Mouse (Mus musculus): ENCODE results near the gene Mib2. TPM values are rescaled to one million over a fixed set of nuclear protein-coding genes. Genes with fewer than 3 reads are reported as not detected.
"Not testable (repeated sequence)": the region's sequence is repeated elsewhere in the genome, so short reads cannot be mapped to it uniquely, and the experiment has no call there.

The Mib2 gene
- polyA plus RNA-seq, 1 experiment from 2014 or later = 12.8 TPM

GRCm38 (mm10) chr4:155696261-155697255 is 27.6 kb upstream of the Mib2 start:
- Histone ChIP-seq H3K9ac (ENCODE audit: low read length) (no peak overlapping the region), H3K9me3 (ENCODE audit: control insufficient read depth, low read length) (no peaks in the 10 kb centered on the region), H3K27me3 (ENCODE audit: control insufficient read depth, insufficient read depth, low read length) (peaks cover 15% of the 10 kb centered on the region), H3K36me3 (ENCODE audit: control insufficient read depth, insufficient read depth, low read length) (no peaks in the 10 kb centered on the region), H3K4me1 (ENCODE audit: control insufficient read depth, insufficient read depth, low read length) (0 out of 2 replicates have a peak, but pooled peaks cover 4% of the 10 kb centered on the region), H3K4me2 (no peak overlapping the region), H3K27ac (ENCODE audit: low read depth, low read length) (no peak overlapping the region), H3K4me3 (ENCODE audit: low read depth, low read length) (no peak overlapping the region)
- ATAC-seq (ENCODE audit: low FRiP score) = no peak
- no peak for DNase-seq (ENCODE audit: low spot score, missing footprints)
- WGBS = 79% methylated on average over 16 of the region's 16 CpGs

GRCm38 (mm10) chr4:155695531-155696062 is 26.6 kb upstream of the Mib2 start:
- H3K4me3 ChIP-seq (ENCODE audit: low read depth, low read length) = no peak overlapping the region
- no peak for ATAC-seq (ENCODE audit: low FRiP score)
- H3K27me3 ChIP-seq (ENCODE audit: control insufficient read depth, insufficient read depth, low read length) = peaks cover 15% of the 10 kb centered on the region
- H3K9ac ChIP-seq (ENCODE audit: low read length) = no peak overlapping the region
- WGBS = 75% methylated on average over 4 of the region's 4 CpGs
- H3K4me1 ChIP-seq (ENCODE audit: control insufficient read depth, insufficient read depth, low read length) = 0 out of 2 replicates have a peak, but pooled peaks cover 4% of the 10 kb centered on the region
- DNase-seq (ENCODE audit: low spot score, missing footprints) = no peak
- H3K36me3 ChIP-seq (ENCODE audit: control insufficient read depth, insufficient read depth, low read length) = no peaks in the 10 kb centered on the region
- no peaks in the 10 kb centered on the region for H3K9me3 ChIP-seq (ENCODE audit: control insufficient read depth, low read length)
- no peak overlapping the region for H3K27ac ChIP-seq (ENCODE audit: low read depth, low read length)
- H3K4me2 ChIP-seq = 0 out of 2 replicates have a peak overlapping the region, but pooled peaks have one; percentile 90

- Histone ChIP-seq H3K27me3 (ENCODE audit: control insufficient read depth, insufficient read depth, low read length) (peaks cover 15% of the 10 kb centered on the region), H3K27ac (ENCODE audit: low read depth, low read length) (no peak overlapping the region), H3K9ac (ENCODE audit: low read length) (peak overlapping the region; percentile 74), H3K9me3 (ENCODE audit: control insufficient read depth, low read length) (no peaks in the 10 kb centered on the region), H3K4me3 (ENCODE audit: low read depth, low read length) (peak overlapping the region; percentile 70), H3K4me1 (ENCODE audit: control insufficient read depth, insufficient read depth, low read length) (0 out of 2 replicates have a peak, but pooled peaks cover 4% of the 10 kb centered on the region), H3K36me3 (ENCODE audit: control insufficient read depth, insufficient read depth, low read length) (no peaks in the 10 kb centered on the region), H3K4me2 (peak overlapping the region; percentile 90)
- ATAC-seq (ENCODE audit: low FRiP score) (peak; percentile 72), DNase-seq (ENCODE audit: low spot score, missing footprints) (peak; percentile 93)
- 1% methylated on average over 89 of the region's 92 CpGs for WGBS
Observed at GRCm38 (mm10) chr4:155694482-155695401, 25.7 kb upstream of the Mib2 start.

- peak within 1 kb of the TSS; percentile 74 for H3K9ac ChIP-seq (ENCODE audit: low read length)
- no peaks in the 10 kb centered on the region for H3K9me3 ChIP-seq (ENCODE audit: control insufficient read depth, low read length)
- peaks cover 15% of the 10 kb centered on the region for H3K27me3 ChIP-seq (ENCODE audit: control insufficient read depth, insufficient read depth, low read length)
- WGBS = 2% methylated on average over 27 of the region's 47 CpGs
- ATAC-seq (ENCODE audit: low FRiP score) (peak; percentile 78), DNase-seq (ENCODE audit: low spot score, missing footprints) (peak; percentile 94)
- H3K4me2 ChIP-seq = peak within 1 kb of the TSS; percentile 90
- H3K27ac ChIP-seq (ENCODE audit: low read depth, low read length) = no peak within 1 kb of the TSS
- H3K4me3 ChIP-seq (ENCODE audit: low read depth, low read length) = peak within 1 kb of the TSS; percentile 70
- H3K4me1 ChIP-seq (ENCODE audit: control insufficient read depth, insufficient read depth, low read length) = 0 out of 2 replicates have a peak, but pooled peaks cover 4% of the 10 kb centered on the region
- no peaks in the 10 kb centered on the region for H3K36me3 ChIP-seq (ENCODE audit: control insufficient read depth, insufficient read depth, low read length)
Observed at GRCm38 (mm10) chr4:155694111-155694481, 25.1 kb upstream of the Mib2 start, which contains the start of gene Fndc10. TSS of gene Fndc10 (plus strand) at chr4:155694342.

- WGBS = 95% methylated on average over 3 of the region's 3 CpGs
- ATAC-seq (ENCODE audit: low FRiP score) = no peak
- 0 out of 2 replicates have a peak, but pooled peaks cover 4% of the 10 kb centered on the region for H3K4me1 ChIP-seq (ENCODE audit: control insufficient read depth, insufficient read depth, low read length)
Observed at GRCm38 (mm10) chr4:155692421-155692820, 23.4 kb upstream of the Mib2 start.

GRCm38 (mm10) chr4:155690571-155691375 is 21.8 kb upstream of the Mib2 start:
- Histone ChIP-seq H3K4me3 (ENCODE audit: low read depth, low read length) (no peak overlapping the region), H3K27me3 (ENCODE audit: control insufficient read depth, insufficient read depth, low read length) (peaks cover 14% of the 10 kb centered on the region), H3K4me2 (no peak overlapping the region), H3K9ac (ENCODE audit: low read length) (no peak overlapping the region), H3K4me1 (ENCODE audit: control insufficient read depth, insufficient read depth, low read length) (0 out of 2 replicates have a peak, but pooled peaks cover 4% of the 10 kb centered on the region), H3K36me3 (ENCODE audit: control insufficient read depth, insufficient read depth, low read length) (no peaks in the 10 kb centered on the region), H3K9me3 (ENCODE audit: control insufficient read depth, low read length) (no peaks in the 10 kb centered on the region), H3K27ac (ENCODE audit: low read depth, low read length) (no peak overlapping the region)
- WGBS = 84% methylated on average over 12 of the region's 12 CpGs
- no peak for DNase-seq (ENCODE audit: low spot score, missing footprints)
- no peak for ATAC-seq (ENCODE audit: low FRiP score)

More at GRCm38 (mm10) chr4:155692421-155692820, 23.4 kb upstream of the Mib2 start:
- Histone ChIP-seq H3K9me3 (ENCODE audit: control insufficient read depth, low read length) (no peaks in the 10 kb centered on the region), H3K9ac (ENCODE audit: low read length) (no peak overlapping the region), H3K36me3 (ENCODE audit: control insufficient read depth, insufficient read depth, low read length) (no peaks in the 10 kb centered on the region), H3K4me3 (ENCODE audit: low read depth, low read length) (no peak overlapping the region), H3K4me2 (no peak overlapping the region), H3K27me3 (ENCODE audit: control insufficient read depth, insufficient read depth, low read length) (peaks cover 15% of the 10 kb centered on the region), H3K27ac (ENCODE audit: low read depth, low read length) (no peak overlapping the region)
- DNase-seq (ENCODE audit: low spot score, missing footprints) = no peak

- H3K9me3 ChIP-seq (ENCODE audit: control insufficient read depth, low read length); H3K36me3 ChIP-seq (ENCODE audit: control insufficient read depth, insufficient read depth, low read length); H3K9ac ChIP-seq (ENCODE audit: low read length); H3K27ac ChIP-seq (ENCODE audit: low read depth, low read length); H3K4me1 ChIP-seq (ENCODE audit: control insufficient read depth, insufficient read depth, low read length); H3K4me2 ChIP-seq; H3K4me3 ChIP-seq (ENCODE audit: low read depth, low read length); DNase-seq (ENCODE audit: low spot score, missing footprints); ATAC-seq (ENCODE audit: low FRiP score); H3K27me3 ChIP-seq (ENCODE audit: control insufficient read depth, insufficient read depth, low read length): not testable (repeated sequence)
- 97% methylated on average over 4 of the region's 4 CpGs for WGBS
Observed at GRCm38 (mm10) chr4:155687764-155688163, 18.8 kb upstream of the Mib2 start.

Measured in midbrain, embryonic 11.5 days (tissue).